Mouse (Mus musculus) cerebellum, adult 2 months (tissue): ENCODE results near the gene Rad51b.

ENCODE experiments used
- CTCF ChIP-seq: fragments of 200-500 bp; IDR thresholded peaks from 2 replicates; pipeline ENCODE4 v1.5.1; 2011; ENCODE audit warnings: low read depth, mild to moderate bottlenecking, control low read depth, low read length, moderate library complexity, borderline replicate concordance; ENCODE audit not compliant: insufficient read depth
- POLR2A ChIP-seq: fragments of 200-500 bp; IDR thresholded peaks from 2 replicates; pipeline ENCODE4 v1.6.1; 2011; ENCODE audit warnings: low read length, control low read depth, borderline replicate concordance; ENCODE audit not compliant: insufficient read depth

DNA sequence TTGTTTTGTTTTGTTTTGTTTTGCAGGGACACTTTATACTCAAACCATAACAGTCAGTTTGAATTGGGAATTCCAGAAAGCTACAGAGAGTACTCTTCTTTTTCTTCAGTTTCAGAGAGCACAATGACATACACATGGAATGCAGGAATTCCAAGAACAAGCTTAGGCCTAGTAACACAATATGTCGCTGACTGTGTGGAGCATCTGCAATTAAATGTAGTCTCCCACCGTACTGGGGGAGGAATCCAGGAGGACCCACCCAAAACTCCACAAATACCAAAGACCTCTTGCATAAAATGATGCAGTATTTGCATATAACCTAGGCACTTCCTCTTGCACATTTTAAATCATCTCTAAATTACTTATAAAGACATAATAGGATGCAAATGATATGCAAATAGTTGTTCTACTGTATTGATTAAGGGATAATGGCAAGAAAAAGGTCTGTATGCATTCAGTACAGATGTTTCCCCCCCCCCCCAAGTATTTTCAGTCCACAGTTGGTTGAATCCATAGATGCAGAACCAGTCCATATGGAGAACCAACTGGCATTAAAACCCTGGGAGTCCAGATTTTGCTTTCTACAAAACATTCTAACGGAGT is 398.9 kb downstream of the Rad51b start:
- TF ChIP-seq CTCF (no peak), POLR2A (no peak)
